Mouse (Mus musculus) liver, postnatal 0 days (tissue): ENCODE data around the gene Ptprc.

Source experiments
- CTCF ChIP-seq: sonication (generic); IDR thresholded peaks from 2 replicates; pipeline ENCODE4 v1.5.1; 2016; ENCODE audit warnings: antibody characterized with exemption, low read depth
- EP300 ChIP-seq: IDR thresholded peaks from 2 replicates; pipeline ENCODE4 v1.6.1; 2016; ENCODE audit warnings: antibody characterized with exemption, low read depth, mild to moderate bottlenecking

GRCm38 (mm10) chr1:138123866-138124265, 51.6 kb downstream of the Ptprc start:
- TF ChIP-seq CTCF (peak; percentile 42), EP300 (no peak)
